Mouse (Mus musculus): ENCODE measurements at regions not wholly inside any gene's neighbourhood (a gene's known extent, or its start where the extent isn't known, plus 50 kb on each side); places are given as distances from the start of the nearest gene placed in this dataset.
A peak's percentile ranks its signal among the peaks of the same experiment; 100 is the strongest.

DNA sequence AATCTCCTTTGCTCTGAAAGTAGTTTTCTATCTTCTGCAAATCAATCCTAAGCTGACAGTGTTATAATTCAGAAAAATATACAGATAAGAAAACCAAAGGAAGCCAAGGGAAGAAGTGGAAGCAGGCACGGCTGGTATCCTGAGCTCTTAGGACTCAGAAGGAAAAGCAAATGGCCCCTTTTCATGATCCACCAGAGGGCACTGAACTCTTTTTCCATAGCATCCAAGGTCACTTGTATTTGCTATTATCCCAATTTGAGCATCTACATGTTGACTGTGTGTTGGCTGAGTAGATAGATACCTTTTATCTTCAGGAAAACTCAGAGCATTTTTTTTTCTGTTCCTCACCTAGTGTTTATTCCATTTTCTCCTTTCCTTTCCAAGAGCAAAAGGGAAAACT is 306.9 kb upstream of the Sstr1 start:
- no peaks in the 10 kb centered on the region for H3K9me3 ChIP-seq (replicated peaks; ENCODE audit: control insufficient read depth, low read length)
- no peak overlapping the region for H3K4me3 ChIP-seq (ENCODE audit: low read depth, low read length)
- H3K27ac ChIP-seq (replicated peaks; ENCODE audit: low read depth, low read length), result no peak overlapping the region
- H3K9ac ChIP-seq (replicated peaks; ENCODE audit: low read length), result no peak overlapping the region
- H3K27me3 ChIP-seq (ENCODE audit: control insufficient read depth, insufficient read depth, low read length), result no peaks in the 10 kb centered on the region
- H3K36me3 ChIP-seq (replicated peaks; ENCODE audit: control insufficient read depth, insufficient read depth, low read depth, low read length), result no peaks in the 10 kb centered on the region
- no peaks in the 10 kb centered on the region for H3K4me1 ChIP-seq (ENCODE audit: control insufficient read depth, insufficient read depth, low read length)
- no peak overlapping the region for H3K4me2 ChIP-seq (ENCODE audit: low read depth, low read length)
- ATAC-seq (replicated peaks; ENCODE audit: insufficient number of reproducible peaks, low FRiP score, low TSS enrichment, low read depth) (no peak), DNase-seq (ENCODE audit: low spot score) (peak; percentile 12)
- 75% methylated on average over 1 of the region's 1 CpGs for WGBS

DNA sequence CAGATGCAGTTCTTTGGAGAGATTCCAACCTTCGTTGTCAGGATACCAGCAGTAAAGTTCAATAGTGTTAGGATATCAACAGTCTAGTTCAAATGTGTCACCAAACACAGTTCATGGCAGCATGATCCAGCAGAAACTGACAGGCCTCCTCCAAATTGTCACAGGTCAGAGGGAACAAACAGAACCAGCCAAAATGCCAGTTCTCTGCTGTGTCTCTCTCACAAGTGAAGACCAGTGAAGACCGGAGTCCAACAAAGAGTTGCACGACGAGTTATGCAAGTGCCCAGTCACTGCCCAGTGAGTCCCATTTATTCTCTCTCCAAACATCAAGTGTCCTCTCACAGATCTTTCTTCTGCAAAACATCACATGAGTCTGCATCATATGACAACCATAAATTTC is 293.4 kb upstream of the Sstr1 start:
- no peak for ATAC-seq (replicated peaks; ENCODE audit: insufficient number of reproducible peaks, low FRiP score, low TSS enrichment, low read depth)
- Histone ChIP-seq H3K27ac (replicated peaks; ENCODE audit: low read depth, low read length) (no peak overlapping the region), H3K27me3 (ENCODE audit: control insufficient read depth, insufficient read depth, low read length) (no peaks in the 10 kb centered on the region), H3K36me3 (replicated peaks; ENCODE audit: control insufficient read depth, insufficient read depth, low read depth, low read length) (no peaks in the 10 kb centered on the region), H3K4me2 (ENCODE audit: low read depth, low read length) (no peak overlapping the region), H3K9me3 (replicated peaks; ENCODE audit: control insufficient read depth, low read length) (no peaks in the 10 kb centered on the region), H3K4me3 (ENCODE audit: low read depth, low read length) (no peak overlapping the region), H3K4me1 (ENCODE audit: control insufficient read depth, insufficient read depth, low read length) (no peaks in the 10 kb centered on the region), H3K9ac (replicated peaks; ENCODE audit: low read length) (no peak overlapping the region)
- DNase-seq (ENCODE audit: low spot score), result no peak
- WGBS, result 85% methylated on average over 4 of the region's 4 CpGs

DNA sequence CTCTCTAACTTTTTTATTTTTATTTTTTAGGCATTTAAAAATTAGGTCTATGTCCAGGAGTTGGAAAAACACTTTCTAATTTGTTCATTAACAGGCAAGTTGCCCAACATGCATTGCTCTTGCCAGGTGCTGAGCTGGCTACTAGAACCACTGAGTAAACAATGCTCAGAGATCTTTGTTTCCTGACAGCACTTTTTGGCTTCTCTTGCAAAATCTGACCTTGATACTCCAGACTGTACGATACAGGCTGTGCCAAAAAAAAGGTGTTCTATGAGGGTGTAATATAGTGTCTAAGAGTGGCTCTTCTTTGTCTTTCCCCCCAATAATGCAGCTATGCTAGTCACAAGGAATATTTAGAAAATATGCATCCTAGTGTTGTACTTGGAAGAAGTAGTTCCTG is 289.5 kb upstream of the Sstr1 start:
- H3K36me3 ChIP-seq (replicated peaks; ENCODE audit: control insufficient read depth, insufficient read depth, low read depth, low read length), result no peaks in the 10 kb centered on the region
- no peak overlapping the region for H3K4me2 ChIP-seq (ENCODE audit: low read depth, low read length)
- no peak overlapping the region for H3K27ac ChIP-seq (replicated peaks; ENCODE audit: low read depth, low read length)
- H3K27me3 ChIP-seq (ENCODE audit: control insufficient read depth, insufficient read depth, low read length), result no peaks in the 10 kb centered on the region
- H3K9ac ChIP-seq (replicated peaks; ENCODE audit: low read length), result no peak overlapping the region
- no peaks in the 10 kb centered on the region for H3K4me1 ChIP-seq (ENCODE audit: control insufficient read depth, insufficient read depth, low read length)
- no peaks in the 10 kb centered on the region for H3K9me3 ChIP-seq (replicated peaks; ENCODE audit: control insufficient read depth, low read length)
- no peak for ATAC-seq (replicated peaks; ENCODE audit: insufficient number of reproducible peaks, low FRiP score, low TSS enrichment, low read depth)
- 71% methylated on average over 1 of the region's 1 CpGs for WGBS
- no peak overlapping the region for H3K4me3 ChIP-seq (ENCODE audit: low read depth, low read length)
- no peak for DNase-seq (ENCODE audit: low spot score)

DNA sequence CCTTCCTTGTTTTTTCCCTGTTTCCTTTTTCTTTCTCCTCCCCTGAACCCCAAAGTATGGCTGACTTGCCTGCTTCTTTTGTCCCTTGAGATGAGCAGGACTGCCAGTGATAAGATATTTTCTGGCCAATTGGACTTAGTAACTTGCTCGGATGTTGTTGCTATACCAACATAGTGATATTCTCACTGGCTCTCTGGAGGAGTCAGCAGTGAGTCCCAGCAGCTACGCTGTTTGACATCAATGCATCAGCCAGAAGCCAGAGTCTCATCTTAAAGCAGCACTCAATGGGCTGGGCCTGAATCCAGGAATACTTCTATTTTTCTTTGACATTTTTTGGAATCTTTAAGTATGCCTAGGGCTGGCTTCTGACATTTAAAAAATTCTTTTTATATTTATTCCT is 287.1 kb upstream of the Sstr1 start:
- DNase-seq (ENCODE audit: low spot score) (no peak), ATAC-seq (replicated peaks; ENCODE audit: insufficient number of reproducible peaks, low FRiP score, low TSS enrichment, low read depth) (no peak)
- H3K4me1 ChIP-seq (ENCODE audit: control insufficient read depth, insufficient read depth, low read length), result no peaks in the 10 kb centered on the region
- no peak overlapping the region for H3K27ac ChIP-seq (replicated peaks; ENCODE audit: low read depth, low read length)
- H3K27me3 ChIP-seq (ENCODE audit: control insufficient read depth, insufficient read depth, low read length), result no peaks in the 10 kb centered on the region
- H3K36me3 ChIP-seq (replicated peaks; ENCODE audit: control insufficient read depth, insufficient read depth, low read depth, low read length), result no peaks in the 10 kb centered on the region
- no peak overlapping the region for H3K4me2 ChIP-seq (ENCODE audit: low read depth, low read length)
- H3K9ac ChIP-seq (replicated peaks; ENCODE audit: low read length), result no peak overlapping the region
- no peak overlapping the region for H3K4me3 ChIP-seq (ENCODE audit: low read depth, low read length)
- WGBS, result 80% methylated on average over 2 of the region's 2 CpGs
- H3K9me3 ChIP-seq (replicated peaks; ENCODE audit: control insufficient read depth, low read length), result no peaks in the 10 kb centered on the region

DNA sequence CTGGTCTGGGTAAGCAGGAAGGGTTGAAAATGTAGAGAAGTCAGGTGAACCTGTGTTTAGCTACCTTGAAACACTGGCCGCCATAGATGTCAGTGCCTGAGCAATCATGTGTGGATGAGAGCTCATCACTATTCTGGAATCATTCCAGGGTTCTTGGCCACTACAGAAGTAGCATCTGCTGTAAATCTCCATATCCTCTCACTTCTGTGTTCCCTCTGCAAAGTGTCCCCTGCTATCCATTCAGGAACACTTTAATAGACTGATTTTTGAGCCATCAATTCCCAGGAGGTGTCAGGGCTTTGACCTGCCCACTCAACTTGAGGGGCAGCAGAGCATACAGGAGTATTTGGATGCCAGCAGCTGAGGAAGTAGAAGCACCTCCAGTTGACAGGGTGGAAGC is 284.7 kb upstream of the Sstr1 start:
- WGBS, result 100% methylated on average over 1 of the region's 1 CpGs
- Histone ChIP-seq H3K9ac (replicated peaks; ENCODE audit: low read length) (no peak overlapping the region), H3K4me1 (ENCODE audit: control insufficient read depth, insufficient read depth, low read length) (no peaks in the 10 kb centered on the region), H3K4me2 (ENCODE audit: low read depth, low read length) (no peak overlapping the region), H3K4me3 (ENCODE audit: low read depth, low read length) (no peak overlapping the region), H3K36me3 (replicated peaks; ENCODE audit: control insufficient read depth, insufficient read depth, low read depth, low read length) (no peaks in the 10 kb centered on the region), H3K27me3 (ENCODE audit: control insufficient read depth, insufficient read depth, low read length) (no peaks in the 10 kb centered on the region), H3K27ac (replicated peaks; ENCODE audit: low read depth, low read length) (no peak overlapping the region), H3K9me3 (replicated peaks; ENCODE audit: control insufficient read depth, low read length) (no peaks in the 10 kb centered on the region)
- DNase-seq (ENCODE audit: low spot score), result no peak
- no peak for ATAC-seq (replicated peaks; ENCODE audit: insufficient number of reproducible peaks, low FRiP score, low TSS enrichment, low read depth)

DNA sequence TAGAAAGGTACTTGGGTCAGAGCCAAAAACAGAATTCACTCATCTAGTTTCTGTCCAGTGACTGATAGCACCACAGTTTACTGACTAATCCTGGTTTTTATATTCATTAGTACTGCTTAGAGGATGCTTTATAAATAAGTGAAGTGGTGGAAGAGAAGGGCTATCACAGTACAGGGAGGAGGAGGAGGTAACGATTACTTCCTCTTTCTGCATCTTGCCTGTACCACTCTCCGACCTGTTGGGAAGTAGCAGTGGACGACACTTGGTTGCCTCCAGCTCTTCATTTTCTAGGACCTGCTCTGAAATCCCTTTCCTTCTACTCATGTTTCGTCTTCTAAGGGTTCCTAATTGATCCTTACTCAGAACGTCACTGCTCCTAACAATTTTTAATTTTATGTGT is 283.5 kb upstream of the Sstr1 start:
- Histone ChIP-seq H3K4me1 (ENCODE audit: control insufficient read depth, insufficient read depth, low read length) (no peaks in the 10 kb centered on the region), H3K9me3 (replicated peaks; ENCODE audit: control insufficient read depth, low read length) (no peaks in the 10 kb centered on the region), H3K27ac (replicated peaks; ENCODE audit: low read depth, low read length) (no peak overlapping the region), H3K36me3 (replicated peaks; ENCODE audit: control insufficient read depth, insufficient read depth, low read depth, low read length) (no peaks in the 10 kb centered on the region), H3K4me2 (ENCODE audit: low read depth, low read length) (no peak overlapping the region), H3K27me3 (ENCODE audit: control insufficient read depth, insufficient read depth, low read length) (no peaks in the 10 kb centered on the region), H3K9ac (replicated peaks; ENCODE audit: low read length) (no peak overlapping the region), H3K4me3 (ENCODE audit: low read depth, low read length) (no peak overlapping the region)
- ATAC-seq (replicated peaks; ENCODE audit: insufficient number of reproducible peaks, low FRiP score, low TSS enrichment, low read depth) (no peak), DNase-seq (ENCODE audit: low spot score) (no peak)
- 77% methylated on average over 5 of the region's 5 CpGs for WGBS

DNA sequence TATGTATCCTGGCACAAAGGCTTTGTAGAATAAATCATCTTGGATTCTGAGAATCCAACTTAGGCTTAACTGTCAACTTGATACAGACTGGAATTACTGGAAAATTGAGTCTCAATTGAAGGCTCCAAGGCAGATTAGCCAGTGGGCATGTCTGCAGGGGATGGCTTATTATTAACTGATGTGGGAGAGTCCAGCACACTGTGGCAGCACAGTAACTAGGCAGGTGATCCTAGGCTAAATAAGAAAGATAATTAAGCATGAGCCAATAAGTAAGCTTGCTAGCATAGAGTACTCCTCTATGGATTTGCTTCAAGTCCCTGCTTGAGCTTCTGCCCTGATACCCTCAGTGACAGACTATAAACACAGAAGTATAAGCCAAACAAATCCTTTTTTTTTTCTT is 279.7 kb upstream of the Sstr1 start:
- DNase-seq (ENCODE audit: low spot score), result no peak
- Histone ChIP-seq H3K4me3 (ENCODE audit: low read depth, low read length) (no peak overlapping the region), H3K4me2 (ENCODE audit: low read depth, low read length) (no peak overlapping the region), H3K9ac (replicated peaks; ENCODE audit: low read length) (no peak overlapping the region), H3K4me1 (ENCODE audit: control insufficient read depth, insufficient read depth, low read length) (no peaks in the 10 kb centered on the region), H3K27ac (replicated peaks; ENCODE audit: low read depth, low read length) (no peak overlapping the region), H3K36me3 (replicated peaks; ENCODE audit: control insufficient read depth, insufficient read depth, low read depth, low read length) (no peaks in the 10 kb centered on the region), H3K9me3 (replicated peaks; ENCODE audit: control insufficient read depth, low read length) (no peaks in the 10 kb centered on the region), H3K27me3 (ENCODE audit: control insufficient read depth, insufficient read depth, low read length) (no peaks in the 10 kb centered on the region)
- ATAC-seq (replicated peaks; ENCODE audit: insufficient number of reproducible peaks, low FRiP score, low TSS enrichment, low read depth), result no peak

DNA sequence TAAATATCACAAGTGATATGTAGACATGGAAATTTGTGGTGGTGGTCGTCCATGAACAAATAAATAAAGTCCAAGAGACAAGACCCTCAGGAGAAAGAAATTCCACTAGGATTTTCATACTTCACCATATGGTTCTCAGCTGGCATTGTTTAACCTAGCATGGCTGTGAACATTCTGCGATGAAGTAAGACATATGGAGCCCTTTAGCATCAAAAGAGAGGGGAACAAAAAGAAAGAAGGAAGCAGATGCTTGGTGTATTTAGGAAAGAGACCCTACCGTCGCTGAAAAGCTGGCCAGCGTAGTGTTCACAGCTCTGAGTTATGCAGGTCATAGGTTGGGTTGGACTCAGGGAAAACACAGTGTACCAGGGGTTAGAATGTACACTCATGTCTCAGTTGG is 261.7 kb upstream of the Sstr1 start:
- H3K4me3 ChIP-seq (ENCODE audit: low read depth, low read length), result no peak overlapping the region
- no peaks in the 10 kb centered on the region for H3K36me3 ChIP-seq (replicated peaks; ENCODE audit: control insufficient read depth, insufficient read depth, low read depth, low read length)
- H3K9ac ChIP-seq (replicated peaks; ENCODE audit: low read length), result no peak overlapping the region
- no peak overlapping the region for H3K4me2 ChIP-seq (ENCODE audit: low read depth, low read length)
- no peak overlapping the region for H3K27ac ChIP-seq (replicated peaks; ENCODE audit: low read depth, low read length)
- WGBS, result 31% methylated on average over 5 of the region's 5 CpGs
- H3K4me1 ChIP-seq (ENCODE audit: control insufficient read depth, insufficient read depth, low read length), result no peaks in the 10 kb centered on the region
- no peaks in the 10 kb centered on the region for H3K27me3 ChIP-seq (ENCODE audit: control insufficient read depth, insufficient read depth, low read length)
- ATAC-seq (replicated peaks; ENCODE audit: insufficient number of reproducible peaks, low FRiP score, low TSS enrichment, low read depth) (no peak), DNase-seq (ENCODE audit: low spot score) (peak; percentile 63)
- H3K9me3 ChIP-seq (replicated peaks; ENCODE audit: control insufficient read depth, low read length), result no peaks in the 10 kb centered on the region

DNA sequence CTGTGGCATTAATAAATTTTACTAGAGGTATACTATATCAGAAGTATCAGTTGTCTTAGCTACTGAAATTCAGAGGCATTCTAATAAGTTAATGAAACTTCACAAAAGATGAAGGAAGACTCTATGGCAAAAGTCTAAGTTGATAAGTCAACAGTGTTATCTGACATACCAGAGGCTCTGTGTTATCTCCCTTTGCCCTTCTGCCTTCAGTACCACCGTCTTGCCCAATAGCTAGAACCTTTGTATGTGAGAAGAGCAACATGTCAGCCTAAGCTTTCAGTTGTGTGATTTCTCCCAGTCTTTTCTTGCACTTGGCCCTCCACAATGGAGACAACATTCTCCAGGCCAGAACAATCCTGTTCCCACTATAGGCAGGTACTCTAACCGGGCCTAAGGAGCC is 253.0 kb upstream of the Sstr1 start:
- Histone ChIP-seq H3K27ac (replicated peaks; ENCODE audit: low read depth, low read length) (no peak overlapping the region), H3K4me2 (ENCODE audit: low read depth, low read length) (no peak overlapping the region), H3K36me3 (replicated peaks; ENCODE audit: control insufficient read depth, insufficient read depth, low read depth, low read length) (no peaks in the 10 kb centered on the region), H3K27me3 (ENCODE audit: control insufficient read depth, insufficient read depth, low read length) (no peaks in the 10 kb centered on the region), H3K9me3 (replicated peaks; ENCODE audit: control insufficient read depth, low read length) (no peaks in the 10 kb centered on the region), H3K9ac (replicated peaks; ENCODE audit: low read length) (no peak overlapping the region), H3K4me3 (ENCODE audit: low read depth, low read length) (no peak overlapping the region), H3K4me1 (ENCODE audit: control insufficient read depth, insufficient read depth, low read length) (no peaks in the 10 kb centered on the region)
- no peak for DNase-seq (ENCODE audit: low spot score)
- WGBS, result 95% methylated on average over 2 of the region's 2 CpGs
- ATAC-seq (replicated peaks; ENCODE audit: insufficient number of reproducible peaks, low FRiP score, low TSS enrichment, low read depth), result no peak
